Mouse (Mus musculus): ENCODE measurements around the gene Tagap.
"Not testable (repeated sequence)": the region's sequence is repeated elsewhere in the genome, so short reads cannot be mapped to it uniquely, and the experiment has no call there.

The Tagap gene

GRCm38 (mm10) chr17:7968490-7968889 lies 42.7 kb downstream of the Tagap start:
- DNase-seq (ENCODE audit: low spot score in 2 of 2) = not testable (repeated sequence)

- DNase-seq (ENCODE audit: low spot score in 2 of 2) = not testable (repeated sequence)
Measured at GRCm38 (mm10) chr17:7969782-7970181, 44.0 kb downstream of the Tagap start.

- not testable (repeated sequence) for DNase-seq (ENCODE audit: low spot score in 2 of 2)
Measured at GRCm38 (mm10) chr17:7983484-7983883, 57.7 kb downstream of the Tagap start.
